Mouse (Mus musculus): ENCODE measurements around the gene Tmem258.
A peak's percentile ranks its signal among the peaks of the same experiment; 100 is the strongest.
"Not testable (repeated sequence)": the region's sequence is repeated elsewhere in the genome, so short reads cannot be mapped to it uniquely, and the experiment has no call there.

Tmem258 gene

DNA sequence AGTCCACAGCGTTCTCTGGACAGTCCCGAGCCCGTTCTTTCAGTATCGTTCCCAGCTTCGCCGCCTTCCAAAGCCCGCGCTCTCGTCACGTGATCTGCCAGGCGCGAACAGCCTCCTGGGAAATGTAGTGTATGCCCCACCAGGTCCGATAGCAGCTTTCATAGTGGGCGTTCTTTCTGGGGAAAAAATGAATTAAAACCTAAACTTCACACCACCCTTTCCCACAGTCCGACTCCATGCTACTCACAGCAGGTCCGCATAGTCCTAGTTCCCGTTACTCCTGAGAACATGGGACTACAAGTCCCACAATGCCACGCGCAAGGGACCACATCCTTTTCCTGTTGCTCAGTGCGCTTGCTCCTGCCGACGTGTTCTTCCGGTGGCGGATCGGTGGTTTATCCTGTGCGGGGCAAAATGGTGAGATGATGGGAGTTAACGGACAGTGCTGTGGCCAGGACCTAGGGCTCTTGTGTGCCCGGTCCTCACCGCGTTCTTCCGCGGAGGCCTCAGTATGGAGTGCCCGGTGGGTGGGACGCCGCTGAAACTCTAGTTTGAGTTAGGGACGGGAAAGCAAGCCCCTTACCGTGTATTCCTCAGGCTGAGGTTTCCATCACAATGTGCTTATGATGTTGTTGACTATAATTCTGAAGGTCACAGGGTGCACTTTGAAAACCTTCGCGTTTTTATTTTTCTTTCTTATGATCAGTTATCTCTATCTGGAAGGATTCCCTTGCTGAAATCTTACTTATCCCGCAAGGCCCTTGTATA is at the start of gene Tmem258, which contains the start of gene Fen1:
Tmem258 (plus strand) TSS at position 167 of the 768 bp plus-strand sequence.
Fen1 (minus strand) TSS at position 322 of the 768 bp plus-strand sequence.
- DNase-seq (ENCODE audit: low spot score) = peak; percentile 83

DNA sequence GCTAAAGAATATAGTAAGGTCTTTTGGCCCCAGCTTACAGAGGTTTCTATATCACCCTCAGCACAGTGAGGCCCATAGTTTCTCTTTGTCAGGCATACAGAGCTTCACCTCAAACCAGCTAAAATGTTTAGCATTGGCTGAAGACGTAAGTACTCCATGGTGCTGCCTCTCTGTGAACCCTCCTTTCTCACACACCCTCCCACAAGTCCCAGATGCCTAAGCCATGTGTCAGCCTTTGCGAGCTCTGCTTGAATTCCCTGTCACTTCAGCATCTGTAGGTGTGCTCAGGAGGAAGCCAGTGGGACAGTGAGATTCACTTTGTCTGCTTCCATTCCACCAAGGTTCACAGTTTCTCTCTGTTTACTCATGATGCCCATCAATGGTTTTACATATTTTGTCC is 46.1 kb upstream of the Tmem258 start:
- DNase-seq (ENCODE audit: low spot score) = no peak

DNA sequence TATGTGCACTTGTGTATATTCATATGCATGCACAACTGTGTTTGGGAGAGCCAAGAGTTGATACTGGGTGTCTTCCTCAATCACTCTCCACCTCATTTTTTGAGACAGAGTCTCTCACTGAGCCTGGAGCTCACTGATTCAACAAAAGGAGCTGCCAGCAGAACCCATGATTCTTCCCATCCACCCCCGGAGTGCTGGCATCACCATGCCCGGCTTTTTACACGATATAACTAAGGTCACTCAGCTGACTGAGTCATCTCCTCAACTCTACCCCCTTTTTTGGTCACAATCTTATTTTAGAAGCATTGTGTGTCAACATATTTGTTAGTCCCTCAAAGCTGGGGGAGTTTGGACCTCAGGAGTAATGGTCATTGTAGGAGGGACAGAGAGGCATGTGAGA is 39.9 kb upstream of the Tmem258 start:
- DNase-seq (ENCODE audit: low spot score) = no peak

DNA sequence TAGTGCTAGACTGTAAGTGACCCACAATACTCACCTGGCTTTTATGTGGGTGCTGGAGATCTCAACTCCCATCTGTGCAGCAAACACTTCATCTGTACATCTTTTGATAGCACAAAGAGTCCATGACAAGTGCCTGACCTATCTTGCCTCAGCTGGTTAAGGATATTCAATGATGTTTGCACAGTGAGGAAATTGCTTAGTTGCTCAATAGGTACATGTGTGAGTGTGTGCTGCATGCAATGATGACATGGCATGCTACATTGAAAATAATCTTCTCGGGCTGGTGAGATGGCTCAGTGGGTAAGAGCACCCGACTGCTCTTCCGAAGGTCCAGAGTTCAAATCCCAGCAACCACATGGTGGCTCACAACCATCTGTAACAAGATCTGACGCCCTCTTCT is 37.9 kb upstream of the Tmem258 start:
- DNase-seq (ENCODE audit: low spot score) = not testable (repeated sequence)

DNA sequence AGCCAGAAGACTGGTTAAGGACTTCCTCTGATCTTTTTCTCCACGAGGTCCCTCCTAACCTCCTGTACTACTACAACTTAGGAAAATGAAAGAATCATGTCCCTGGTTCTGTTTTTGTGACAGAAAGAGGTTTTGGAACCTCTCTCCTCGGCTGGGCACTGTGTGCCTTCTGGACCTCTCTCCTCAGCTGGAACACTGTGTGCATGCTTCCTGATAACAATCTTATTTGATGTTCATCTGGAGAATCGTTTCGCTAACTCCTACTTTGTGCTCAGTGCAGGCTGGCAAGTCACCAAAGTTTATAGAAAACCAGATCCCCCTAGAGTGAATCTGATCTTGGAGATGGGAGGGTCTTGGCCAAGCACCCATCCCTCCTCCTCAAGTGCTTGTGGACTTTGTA is 36.7 kb upstream of the Tmem258 start:
- peak; percentile 14 for DNase-seq (ENCODE audit: low spot score)

DNA sequence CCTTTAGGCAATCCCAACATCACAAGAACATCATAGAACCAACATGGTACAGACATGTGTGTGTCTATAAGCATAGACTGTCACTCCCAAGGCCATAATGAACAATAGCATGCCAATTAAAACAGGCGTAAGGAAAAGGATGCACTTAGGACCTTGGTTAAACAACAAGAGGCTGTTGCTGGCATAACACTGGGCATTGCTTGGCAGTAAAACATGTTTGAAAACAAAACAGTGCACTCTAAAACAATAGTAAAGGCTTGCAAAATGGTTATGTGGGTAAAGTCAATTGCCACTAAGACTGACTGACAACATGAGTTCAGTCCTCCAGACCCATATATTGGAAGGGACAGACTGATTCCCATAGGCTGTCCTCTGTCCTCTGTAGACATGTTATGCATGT is 35.9 kb upstream of the Tmem258 start:
- no peak for DNase-seq (ENCODE audit: low spot score)

DNA sequence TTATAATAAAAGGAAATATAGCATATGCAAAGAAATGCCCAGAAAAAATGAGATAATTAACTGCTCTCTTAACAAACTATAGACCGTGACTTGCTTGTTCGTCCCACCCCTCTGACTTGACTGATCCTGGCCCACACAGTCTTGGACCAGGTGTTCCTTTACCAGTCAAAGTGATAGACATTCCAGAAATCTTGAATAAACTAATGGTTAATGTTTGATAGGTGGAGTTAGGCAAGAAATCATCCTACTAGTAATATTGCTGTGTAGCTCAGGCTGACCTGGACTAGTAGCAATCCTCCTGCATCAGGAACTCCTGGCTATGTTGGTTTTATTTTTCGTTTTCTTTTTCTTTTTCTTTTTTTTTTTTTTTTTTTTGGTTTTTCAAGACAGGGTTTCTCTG is 35.4 kb upstream of the Tmem258 start:
- DNase-seq (ENCODE audit: low spot score) = no peak

DNA sequence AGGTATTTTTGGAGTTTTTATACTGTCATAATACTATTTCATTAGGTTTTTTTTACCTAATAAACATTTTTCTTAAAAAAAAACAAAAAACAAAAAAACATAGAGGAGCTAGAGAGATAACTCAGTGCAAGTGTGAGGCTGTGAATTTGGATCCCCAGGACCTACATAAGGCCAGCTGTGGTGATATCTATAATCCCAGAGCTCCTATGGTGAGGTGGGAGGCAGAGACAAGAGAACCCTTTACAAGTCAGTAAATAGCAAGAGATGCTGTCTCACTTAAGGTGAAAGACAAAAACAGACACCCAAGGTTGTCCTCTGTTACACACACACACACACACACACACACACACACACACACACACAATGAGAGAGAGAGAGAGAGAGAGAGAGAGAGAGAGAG is 34.6 kb upstream of the Tmem258 start:
- no peak for DNase-seq (ENCODE audit: low spot score)

DNA sequence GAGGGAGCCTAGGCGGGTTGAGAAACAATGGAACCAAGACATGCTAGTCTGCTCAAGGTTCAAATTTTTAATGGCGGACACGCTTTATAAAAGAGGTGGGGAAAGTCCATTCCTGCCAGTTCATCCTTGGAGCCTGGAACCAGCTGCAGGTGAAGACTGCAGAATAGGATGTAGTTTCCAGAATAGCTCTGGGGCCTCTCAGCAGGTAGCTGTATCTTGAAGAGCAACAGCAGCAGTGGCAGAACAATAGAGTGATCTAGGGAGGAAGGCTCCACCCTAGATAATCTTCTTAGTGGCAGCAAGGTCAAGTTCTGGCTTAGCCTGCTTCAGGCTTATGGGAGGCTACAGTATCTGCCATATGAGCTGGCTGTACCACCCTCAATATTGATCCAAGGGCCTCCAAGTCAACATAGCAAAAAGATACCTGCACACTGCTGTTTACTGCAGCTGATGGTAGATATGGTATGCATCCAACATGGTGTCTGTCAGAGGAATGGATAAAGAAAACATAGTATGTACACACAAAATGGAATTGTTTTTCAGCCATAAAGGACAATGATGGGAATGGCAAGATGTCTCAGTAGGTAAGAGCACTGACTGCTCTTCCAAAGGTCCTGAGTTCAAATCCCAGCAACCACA is 34.0 kb upstream of the Tmem258 start:
- DNase-seq (ENCODE audit: low spot score) = not testable (repeated sequence)

DNA sequence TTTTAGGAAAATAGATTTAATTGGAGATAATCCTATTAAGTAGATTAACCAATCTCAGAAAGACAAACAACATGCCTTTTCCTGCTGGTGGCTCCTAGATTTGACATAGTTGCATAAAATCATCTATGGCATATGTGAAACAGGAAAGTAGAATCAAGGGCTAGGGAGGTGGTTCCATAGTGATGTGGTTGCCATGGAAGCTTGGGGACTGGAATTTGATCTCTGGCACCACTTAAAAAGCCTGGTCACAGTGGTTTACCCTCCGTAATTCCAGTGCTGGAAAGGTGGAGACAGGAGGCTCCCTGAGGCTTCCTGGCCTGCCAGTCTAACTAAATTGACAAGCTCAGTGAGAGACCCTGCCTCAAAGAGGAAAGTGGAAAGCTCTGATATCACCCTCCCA is 33.3 kb upstream of the Tmem258 start:
- no peak for DNase-seq (ENCODE audit: low spot score)

DNA sequence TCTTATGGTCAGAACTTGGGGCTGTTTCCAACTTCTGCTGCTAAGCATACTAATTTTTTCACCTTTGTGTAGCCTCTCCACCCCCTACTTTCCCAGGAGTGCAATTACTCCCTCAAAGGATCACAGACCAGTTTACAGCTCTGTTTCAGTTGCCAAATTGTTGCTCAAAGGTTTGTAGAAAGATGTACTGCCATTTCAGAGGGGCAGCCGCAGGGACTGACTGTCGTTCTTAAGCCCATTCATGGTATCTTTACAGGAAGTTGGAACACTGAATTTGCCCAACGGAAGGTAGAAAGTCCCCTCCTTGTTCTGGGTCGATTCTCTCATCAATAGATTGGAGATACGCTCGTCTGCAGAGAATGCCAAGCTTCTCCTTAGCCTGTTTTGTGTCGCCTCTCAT is 32.5 kb upstream of the Tmem258 start:
- DNase-seq (ENCODE audit: low spot score) = no peak

DNA sequence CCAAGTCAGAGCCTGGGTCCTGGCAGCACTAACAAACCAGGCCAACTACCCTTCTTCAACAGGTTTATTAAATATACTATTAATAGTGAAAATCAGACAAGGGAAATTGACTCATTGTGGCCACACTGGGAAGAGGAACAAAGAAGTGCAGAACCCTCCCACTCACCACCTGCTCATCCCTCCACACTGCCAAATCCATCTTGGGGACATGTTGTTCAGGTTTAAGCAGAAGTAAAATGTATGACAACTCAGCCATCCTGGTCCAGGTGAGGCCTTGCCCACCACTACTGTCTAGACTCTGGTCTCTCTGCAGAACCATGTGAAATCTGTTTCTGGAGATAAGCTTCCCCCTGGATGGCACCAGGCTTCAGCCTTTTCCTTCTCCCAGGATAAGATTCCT is 32.0 kb upstream of the Tmem258 start:
- DNase-seq (ENCODE audit: low spot score) = no peak

DNA sequence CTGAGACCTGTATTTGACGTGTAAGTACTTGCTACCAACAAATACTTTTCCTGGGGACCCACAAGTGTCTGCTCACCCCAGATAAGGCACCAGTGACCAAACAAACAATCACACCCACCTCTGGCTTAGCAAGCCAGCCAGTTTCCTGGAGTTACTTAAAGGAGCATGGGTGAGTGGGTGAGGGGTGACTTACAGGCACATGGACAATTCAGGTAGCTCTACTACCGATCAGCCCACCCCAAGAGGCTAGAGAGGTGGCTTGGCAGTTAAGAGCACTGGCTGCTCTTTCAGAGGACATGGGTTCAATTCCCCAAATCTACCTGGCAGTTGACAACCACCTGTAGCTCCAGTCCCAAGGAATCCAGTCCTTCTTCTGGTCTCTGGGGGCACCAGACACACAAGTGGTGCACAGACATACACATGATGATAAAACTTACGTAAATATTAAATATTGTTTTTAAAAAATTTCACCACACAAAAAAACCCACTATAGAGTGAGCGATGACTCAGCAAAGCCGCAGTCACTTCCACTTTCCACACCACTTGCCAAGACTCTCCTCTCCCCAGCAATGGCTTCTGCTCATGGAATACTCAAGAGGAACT is 30.6 kb upstream of the Tmem258 start:
- DNase-seq (ENCODE audit: low spot score) = no peak

DNA sequence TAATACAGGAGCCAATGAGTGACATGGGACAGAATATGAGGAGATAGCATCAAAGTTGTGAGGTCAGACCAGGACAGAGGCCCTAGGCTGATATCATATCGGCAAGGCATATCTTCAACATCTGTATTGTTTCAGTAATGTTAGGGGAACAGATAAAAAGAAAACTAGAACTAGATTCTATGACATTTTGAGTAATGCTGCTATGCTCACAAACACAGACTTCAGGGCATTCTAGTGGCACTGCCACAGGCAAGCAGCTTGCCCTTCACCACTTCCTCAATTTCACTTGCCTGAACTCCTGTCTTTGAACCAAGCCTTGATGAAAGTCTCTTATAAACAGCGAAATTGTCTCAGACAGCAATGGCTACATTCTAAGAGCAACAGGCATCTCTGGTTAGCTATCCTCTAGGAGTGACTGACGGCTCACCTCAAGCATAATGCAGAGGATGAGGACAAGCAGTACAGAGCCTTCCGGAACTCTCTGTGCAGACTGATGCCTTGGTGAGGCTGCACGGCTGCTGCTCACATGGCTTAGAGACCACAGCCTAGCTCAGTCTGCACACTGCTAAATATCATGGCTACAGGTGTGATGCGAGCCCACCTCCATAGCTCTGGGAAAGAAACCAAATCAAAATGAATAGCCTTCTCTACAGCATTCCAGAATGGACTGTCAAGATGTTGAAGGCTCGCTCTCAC is 29.8 kb upstream of the Tmem258 start:
- DNase-seq (ENCODE audit: low spot score) = no peak

DNA sequence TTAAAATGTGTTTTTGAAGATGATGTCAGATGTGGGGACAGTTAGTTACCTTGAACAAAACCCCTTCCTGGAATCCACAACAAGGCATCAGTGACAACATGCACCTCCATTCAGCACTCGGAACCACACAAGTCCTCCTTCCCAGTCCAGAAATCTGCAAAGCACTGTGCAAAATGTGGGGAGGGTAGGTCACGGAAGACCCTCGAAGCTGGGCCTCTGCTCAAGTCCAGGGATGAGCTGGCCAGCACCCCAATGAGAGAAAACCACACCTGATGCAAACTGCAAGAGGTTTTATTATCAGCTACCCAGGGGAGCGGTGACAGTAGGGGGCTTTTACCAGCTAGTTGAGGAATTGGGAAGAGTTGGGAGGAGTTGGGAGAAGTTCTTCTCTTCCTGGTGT is 28.9 kb upstream of the Tmem258 start:
- no peak for DNase-seq (ENCODE audit: low spot score)

DNA sequence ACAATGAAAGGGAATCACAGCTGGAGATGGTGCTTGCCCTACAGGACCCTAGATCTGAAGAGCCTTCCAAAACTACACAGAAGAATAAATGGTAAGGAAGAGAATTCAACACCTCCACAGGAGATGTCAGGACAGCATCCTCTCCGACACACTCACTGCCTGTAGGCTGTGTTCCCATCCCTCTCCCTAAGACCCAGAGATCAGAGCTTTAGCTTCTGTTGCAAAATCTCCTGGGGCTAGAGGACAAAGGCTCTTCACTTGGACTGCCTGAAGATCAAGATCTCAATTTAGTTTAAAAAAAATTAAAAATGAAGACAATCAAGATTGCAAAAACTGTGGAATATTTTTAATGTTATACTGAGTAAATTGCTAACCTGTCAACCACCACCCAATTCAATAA is 27.3 kb upstream of the Tmem258 start:
- DNase-seq (ENCODE audit: low spot score) = no peak

DNA sequence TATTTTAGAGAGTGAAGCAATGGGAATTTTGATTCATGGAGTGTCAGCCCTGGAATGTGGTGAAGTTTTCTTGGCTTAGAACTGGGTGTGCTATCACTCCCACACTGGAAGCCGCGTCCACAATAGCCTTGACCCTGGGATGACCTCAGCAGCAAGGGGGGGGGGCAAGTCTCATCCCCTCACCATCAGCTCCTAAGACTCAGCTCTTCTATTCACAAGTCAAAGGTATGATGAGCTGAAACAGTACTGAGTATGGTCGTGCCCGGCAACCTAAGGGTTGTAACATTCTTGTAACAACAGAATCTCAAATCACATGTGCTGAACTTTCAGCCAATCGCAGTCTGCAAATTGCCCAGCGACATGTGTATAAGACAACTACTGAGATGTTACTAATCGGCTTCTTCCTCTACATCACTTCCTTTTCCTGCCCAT is 26.9 kb upstream of the Tmem258 start:
- no peak for DNase-seq (ENCODE audit: low spot score)

DNA sequence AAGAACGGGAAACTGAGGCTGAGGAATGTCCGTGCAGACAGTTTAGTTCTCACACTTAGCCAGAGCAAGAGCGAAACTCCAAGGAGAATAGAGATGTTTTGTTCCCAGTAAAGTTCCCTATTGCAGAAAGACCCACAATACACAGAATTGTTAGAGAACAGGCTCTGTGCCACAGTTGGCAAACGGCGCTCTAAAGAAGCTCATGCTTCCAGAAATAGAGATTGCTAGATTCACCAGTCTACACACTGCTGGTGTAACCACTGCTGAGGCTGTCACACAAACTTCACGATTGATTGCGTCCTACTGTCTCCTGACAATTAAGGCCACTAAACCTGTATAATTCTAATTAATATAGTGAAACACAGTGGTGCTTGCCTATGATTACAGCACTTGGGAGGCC is 22.6 kb upstream of the Tmem258 start:
- DNase-seq (ENCODE audit: low spot score) = no peak

DNA sequence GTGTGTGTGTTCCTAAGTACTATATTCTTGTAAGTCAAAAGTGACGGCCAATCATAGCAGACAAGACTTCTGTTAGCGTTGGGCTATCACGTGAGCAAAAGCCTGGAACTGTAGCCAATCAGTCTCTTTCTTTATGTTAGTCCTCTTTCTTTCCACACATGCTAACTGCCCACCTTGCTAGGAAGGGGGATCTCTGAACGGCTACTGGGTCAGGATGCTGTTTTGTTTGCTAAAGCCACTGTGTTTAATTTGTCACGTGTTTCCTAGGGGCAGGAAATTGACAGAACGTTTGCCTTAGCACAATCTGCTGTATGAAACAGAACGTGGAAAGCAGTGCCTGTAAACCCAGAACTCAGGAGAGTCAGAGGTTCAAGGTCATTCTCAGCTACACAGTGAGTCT is 21.7 kb upstream of the Tmem258 start:
- DNase-seq (ENCODE audit: low spot score) = no peak

DNA sequence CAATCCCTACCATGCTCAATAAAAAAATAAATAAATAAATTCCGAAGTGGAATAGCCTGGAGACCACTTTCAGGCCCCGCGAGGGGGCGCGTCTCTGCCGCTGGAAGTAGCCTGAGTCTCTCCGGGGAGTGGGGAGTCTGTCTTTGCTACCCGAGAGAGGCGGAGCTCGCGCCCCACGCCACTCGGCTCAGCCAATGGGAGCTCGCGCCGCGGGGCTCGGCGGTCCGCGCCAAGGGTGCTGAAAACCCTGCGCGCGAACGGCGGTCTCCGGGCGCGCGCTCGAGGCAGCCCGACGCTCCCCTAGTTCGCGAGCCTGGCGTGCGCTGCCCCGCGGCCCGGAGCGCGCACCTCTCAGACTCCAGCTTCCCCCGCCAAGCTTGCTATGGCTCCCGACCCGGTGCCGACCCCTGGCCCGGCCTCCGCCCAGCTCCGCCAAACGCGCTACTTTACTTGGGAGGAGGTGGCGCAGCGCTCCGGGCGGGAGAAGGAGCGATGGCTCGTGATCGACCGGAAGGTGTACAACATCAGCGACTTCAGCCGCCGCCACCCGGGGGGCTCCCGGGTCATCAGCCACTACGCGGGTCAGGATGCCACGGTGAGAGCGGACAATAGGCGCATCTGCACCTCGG is 21.0 kb upstream of the Tmem258 start, which contains the start of gene Fads1:
Fads1 (plus strand) TSS at position 219 of the 629 bp plus-strand sequence.
- DNase-seq (ENCODE audit: low spot score) = peak; percentile 95

DNA sequence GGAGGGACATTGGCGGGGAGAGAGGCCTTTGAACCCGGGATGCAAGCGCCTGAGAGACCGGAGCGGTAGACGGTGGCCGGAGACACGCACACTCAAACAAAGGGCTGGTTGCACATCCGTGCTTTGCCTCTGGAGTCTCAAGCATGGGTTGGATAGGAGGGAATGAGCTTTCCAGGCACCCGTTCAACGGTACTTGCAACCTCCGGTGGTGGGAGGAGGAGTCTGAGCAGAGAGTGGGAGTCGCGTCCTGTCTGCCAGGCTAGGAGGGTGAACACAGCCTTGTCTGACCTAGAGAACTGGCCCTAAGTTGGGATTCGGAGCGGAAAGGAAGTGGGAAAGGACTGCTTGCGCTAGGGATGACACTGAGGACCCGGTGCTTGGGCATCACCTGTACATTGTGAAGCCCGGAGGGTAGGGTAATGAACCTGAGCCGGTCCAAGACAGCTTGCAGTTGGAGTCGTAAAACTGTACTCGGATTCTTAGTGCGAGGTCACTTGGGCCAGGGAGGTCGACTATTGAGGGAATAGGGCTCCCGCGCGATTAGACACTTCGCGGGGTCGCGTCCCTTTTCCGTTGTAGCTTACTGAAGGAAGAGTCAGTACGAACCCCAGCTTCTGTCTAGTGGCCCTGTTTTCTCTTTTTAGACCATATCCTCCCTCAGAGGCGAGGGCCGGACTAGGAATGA is 20.4 kb upstream of the Tmem258 start:
- peak; percentile 73 for DNase-seq (ENCODE audit: low spot score)
